ENCODE assay signal across 14 mouse cellular contexts in genomic region chr5:122909481-122909880, GRCm38 (mm10). TPM values are rescaled to one million over a fixed set of nuclear protein-coding genes. Genes with fewer than 3 reads are reported as not detected.
DNase-seq lines count a peak whose midpoint lies in the region; ATAC-seq lines count a peak whose summit lies in the region.
"Had no signal": no experiment of that assay in that cellular context is flagged by ENCODE, and none has a peak within 500 bp of the region (broad histone marks: within the 10 kb centered on the region; RNA-seq: fewer than 3 reads in every experiment).

No protein-coding gene starts in this region.

- no peaks in the 10 kb centered on the region for H3K9me3 ChIP-seq in heart, embryonic 11.5 days (replicated peaks; ENCODE audit: control insufficient read depth, low read length)
- H3K9me3 ChIP-seq: hindbrain, embryonic 13.5 days had no signal

- peak; percentile 41 for DNase-seq in cerebellum, adult 8-10 months
- DNase-seq in cerebellum, postnatal 4 days (ENCODE audit: low spot score in 2 of 2): no peak
- peak; percentile 30 for DNase-seq in heart, adult 8-10 months (ENCODE audit: low spot score)
- peak; percentile 53 to 60 for DNase-seq in cerebellum, postnatal 25 days
- peak; percentile 17 to 29 for DNase-seq in heart, postnatal 36 days
- DNase-seq in layer of hippocampus, postnatal 36 days: no peak
- DNase-seq: adrenal gland, adult 8-10 months; left cerebral cortex, postnatal 4 days; lung, adult 18-20 months; thymus, postnatal 36 days had no signal

- WGBS in heart, embryonic 11.5 days (ENCODE audit: insufficient replicate concordance): 82% methylated on average over 18 of the region's 18 CpGs

- intact Hi-C loops in heart, postnatal 36 days (cut with DNase I): no loop called here

- H3K27me3 ChIP-seq in heart, embryonic 11.5 days (ENCODE audit: control insufficient read depth, insufficient read depth, low read length): no peaks in the 10 kb centered on the region
- H3K27me3 ChIP-seq: CH12.LX; hindbrain, embryonic 13.5 days had no signal

- H3K4me3 ChIP-seq in heart, embryonic 11.5 days (ENCODE audit: low read depth, low read length): no peak overlapping the region
- H3K4me3 ChIP-seq: hindbrain, embryonic 13.5 days had no signal

- H3K27ac ChIP-seq in heart, embryonic 11.5 days (ENCODE audit: low read depth, low read length): no peak overlapping the region
- H3K27ac ChIP-seq: hindbrain, embryonic 13.5 days had no signal

- H3K4me1 ChIP-seq in heart, embryonic 11.5 days (ENCODE audit: control insufficient read depth, insufficient read depth, low read length): no peaks in the 10 kb centered on the region
- H3K4me1 ChIP-seq: hindbrain, embryonic 13.5 days had no signal

- no peak for ATAC-seq in heart, embryonic 11.5 days (replicated peaks; ENCODE audit: insufficient number of reproducible peaks, low FRiP score, low TSS enrichment)
- ATAC-seq: intestine, postnatal 0 days had no signal

- H3K36me3 ChIP-seq in heart, embryonic 11.5 days (ENCODE audit: control insufficient read depth, insufficient read depth, low read length): no peaks in the 10 kb centered on the region

- H3K4me2 ChIP-seq in heart, embryonic 11.5 days: no peak overlapping the region
- H3K4me2 ChIP-seq: hindbrain, embryonic 13.5 days had no signal

- H3K9ac ChIP-seq in heart, embryonic 11.5 days (ENCODE audit: low read depth, low read length): no peak overlapping the region
- H3K9ac ChIP-seq: hindbrain, embryonic 13.5 days had no signal

RNA-seq across cellular contexts. Expression of gene Rnf34, which starts 59.6 kb away (rescaled TPM):
- total RNA-seq in heart, adult 8-10 months (2022): 10 to 100 TPM; 30.7 to 39.8 (median 35.3) TPM
- 32.4 and 36.0 TPM in 2 replicates for polyA plus RNA-seq in heart, embryonic 11.5 days (2014; fragmentation: Nextera tagmentation; extraction: Ambion mirVana)
- 10 to 100 TPM; 25.6 to 30.1 TPM for total RNA-seq in heart, postnatal 36 days (2021)
- total RNA-seq in layer of hippocampus, postnatal 36 days (2021): 10 to 100 TPM; 57.7 to 58.8 TPM

Comparison
In these comparisons a context has a peak if more than half of its experiments do, and no peak if none do; other contexts are left out.
1. DNase-seq: peak in cerebellum, adult 8-10 months (single experiment), heart, adult 8-10 months (single experiment), cerebellum, postnatal 25 days (2 of 2) and heart, postnatal 36 days (2 of 2); none in cerebellum, postnatal 4 days (0 of 2) and layer of hippocampus, postnatal 36 days (0 of 2).